Mouse (Mus musculus) ES-E14 (cell line): ENCODE measurements at regions not wholly inside any gene's neighbourhood (a gene's known extent, or its start where the extent isn't known, plus 50 kb on each side); places are given as distances from the start of the nearest gene placed in this dataset.

ENCODE experiments used
- CHD2 ChIP-seq: IDR thresholded peaks from 2 replicates; pipeline ENCODE4 v1.6.1; 2014; ENCODE audit warnings: mild to moderate bottlenecking, low read depth, low read length, inconsistent platforms
- HCFC1 ChIP-seq: IDR thresholded peaks from 2 replicates; pipeline ENCODE4 v1.6.1; 2012; ENCODE audit warnings: low read length, inconsistent platforms, borderline replicate concordance; ENCODE audit not compliant: insufficient read depth
- MAFK ChIP-seq: IDR thresholded peaks from 2 replicates; pipeline ENCODE4 v1.6.1; 2014; ENCODE audit warnings: mild to moderate bottlenecking, low read depth, low read length, inconsistent platforms; ENCODE audit not compliant: insufficient read depth
- ZC3H11A ChIP-seq: IDR thresholded peaks from 2 replicates; pipeline ENCODE4 v1.6.1; 2012; ENCODE audit warnings: low read depth, mild to moderate bottlenecking, inconsistent platforms, low read length, borderline replicate concordance
- ZNF384 ChIP-seq: IDR thresholded peaks from 2 replicates; pipeline ENCODE4 v1.6.1; 2012; ENCODE audit warnings: low read depth, low read length, inconsistent platforms

DNA sequence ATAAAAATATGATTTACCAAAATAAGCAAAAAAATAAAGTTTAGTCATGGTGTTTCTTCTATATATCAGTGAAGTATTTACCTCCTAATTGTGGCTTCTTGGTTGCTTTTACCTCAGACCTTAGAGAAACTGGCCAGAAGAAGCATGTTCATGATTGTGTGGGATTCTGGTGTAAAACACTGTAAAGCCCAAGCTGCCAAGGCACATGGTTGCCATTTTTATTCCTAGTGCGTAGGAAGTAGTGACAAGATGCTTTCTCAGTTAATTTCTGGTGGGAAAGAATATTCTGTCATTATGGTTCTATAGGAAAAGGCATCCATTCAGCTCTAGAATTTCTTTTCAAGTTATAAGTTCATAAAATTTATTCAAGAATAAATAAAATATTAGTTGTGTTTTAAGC is 805.2 kb downstream of the Olfm4 start:
- TF ChIP-seq CHD2 (no peak), ZC3H11A (no peak), HCFC1 (no peak), MAFK (no peak), ZNF384 (no peak)
